Mouse (Mus musculus) kidney, postnatal 10 days (tissue): ENCODE measurements around the gene Ndufs1.

Experiments
- DNase-seq: peaks from one replicate; pipeline ENCODE4 v3.0.0; 2021; ENCODE audit warnings: mixed read lengths

The Ndufs1 gene

DNA sequence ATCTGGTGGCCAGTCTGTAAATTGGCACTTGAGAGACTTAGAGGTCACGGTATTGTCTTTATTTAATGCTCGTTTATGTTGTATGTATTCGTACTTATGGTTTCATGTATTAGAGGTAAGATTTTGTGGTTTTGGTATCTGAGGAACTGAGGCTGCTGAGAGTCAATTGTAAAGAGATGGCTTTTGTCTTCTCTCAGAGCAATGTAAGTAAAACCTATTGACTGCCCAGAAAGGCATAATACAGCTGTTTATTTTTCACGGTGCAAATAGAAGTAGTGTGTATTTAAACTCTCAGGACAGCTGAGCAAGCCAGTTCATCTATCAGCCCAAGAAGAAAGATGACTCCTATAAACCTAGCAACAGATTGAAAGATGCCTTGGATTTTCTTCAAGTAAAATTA lies 61.5 kb downstream of the Ndufs1 start:
- DNase-seq, result no peak

DNA sequence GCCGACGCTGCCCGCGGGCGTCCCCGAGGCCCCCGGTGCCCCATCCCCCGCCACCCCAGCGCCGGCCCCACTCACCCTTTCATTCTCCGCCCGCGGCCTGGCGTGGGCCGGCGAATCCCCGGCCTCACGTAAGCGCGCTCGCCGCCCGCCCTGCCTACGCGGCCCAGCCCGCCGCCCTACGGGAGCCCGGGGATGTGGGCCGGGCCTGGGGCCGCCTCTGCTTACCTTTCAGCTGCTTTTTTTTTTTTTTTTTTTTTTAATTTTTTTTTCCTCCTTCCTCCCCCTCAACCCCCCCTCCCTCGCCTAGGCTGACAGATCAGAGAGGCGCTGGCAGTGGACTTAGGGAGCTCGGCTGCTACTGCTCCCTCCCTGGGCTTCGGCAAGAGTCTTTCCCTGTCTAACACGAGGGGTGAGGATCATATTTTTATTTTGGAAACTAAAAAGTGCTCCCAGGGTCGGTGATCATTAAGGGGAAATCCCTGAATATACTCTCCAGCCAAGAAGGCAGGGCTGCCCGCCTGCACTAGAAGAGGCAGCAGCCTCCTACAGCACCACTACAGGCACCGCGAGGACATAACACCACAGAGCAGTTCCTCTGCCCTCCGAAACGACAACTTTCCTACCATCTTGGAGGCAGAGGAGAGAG lies 62.4 kb downstream of the Ndufs1 start, which contains the start of gene Ino80d:
Gene Ino80d, minus strand, starts transcription at position 532 of the 646 bp plus-strand sequence.
- peak; percentile 85 for DNase-seq

DNA sequence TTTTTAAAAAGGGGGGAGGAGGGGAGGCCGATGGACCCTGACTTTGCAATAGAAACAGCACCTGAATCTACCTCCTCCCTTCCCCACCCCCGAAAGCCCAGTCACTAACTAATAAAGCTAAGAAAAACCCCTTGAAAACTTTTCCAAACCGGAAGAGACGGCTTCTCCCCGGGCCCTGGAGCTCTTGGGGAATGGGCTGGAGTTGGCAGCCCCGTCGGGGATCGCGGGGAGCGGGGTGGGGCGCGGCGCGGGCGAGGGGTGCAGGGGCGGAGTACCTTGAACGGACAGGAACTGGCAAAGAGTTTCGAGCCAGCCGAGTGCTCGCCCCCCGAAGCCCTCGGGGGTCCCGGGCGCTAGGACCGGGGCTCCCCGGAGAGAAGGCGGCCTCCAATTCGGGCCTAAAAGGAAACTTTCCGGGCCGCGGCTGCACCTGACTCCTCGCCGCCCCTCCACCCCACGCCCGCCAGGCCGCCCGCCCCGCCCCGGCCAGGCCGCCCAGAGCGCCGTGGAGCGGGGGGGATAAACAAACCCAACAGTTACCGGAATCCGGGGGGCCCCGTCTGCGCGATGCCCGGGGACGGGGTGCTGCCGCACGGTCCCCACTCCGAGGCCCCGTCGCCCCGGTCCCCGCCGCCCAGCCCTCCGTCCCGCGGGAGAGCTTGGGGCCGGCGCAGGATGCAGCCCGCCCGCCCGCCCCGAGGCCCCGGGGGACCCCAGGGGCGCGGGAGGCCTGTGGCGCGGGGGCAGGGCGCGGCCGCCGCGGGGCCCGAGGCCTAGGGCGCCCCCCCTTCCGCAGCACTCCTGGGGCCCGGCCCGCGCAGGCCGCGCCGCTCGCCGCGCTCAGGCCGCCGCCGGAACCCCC lies 63.1 kb downstream of the Ndufs1 start:
- DNase-seq, result peak; percentile 75

DNA sequence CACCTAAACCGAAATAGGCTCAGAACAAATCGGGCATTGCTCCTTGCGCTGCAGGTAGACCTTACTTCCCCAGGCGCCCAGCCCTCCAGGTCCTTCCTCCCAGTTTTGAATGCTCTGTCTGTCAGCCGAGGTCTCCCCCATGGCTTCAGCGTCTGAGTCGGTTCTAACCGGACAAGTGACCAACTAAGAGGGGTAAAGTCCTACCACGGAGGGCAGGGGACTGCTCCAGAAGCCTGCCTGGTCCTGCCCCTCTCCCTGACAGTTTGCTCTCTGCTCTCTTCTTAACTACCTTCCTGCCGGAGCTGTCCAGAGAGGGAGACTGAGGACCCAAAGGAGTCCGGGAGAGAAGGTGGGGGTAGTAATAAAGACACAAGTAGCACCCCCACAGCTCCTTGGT lies 63.8 kb downstream of the Ndufs1 start:
- peak; percentile 78 for DNase-seq

DNA sequence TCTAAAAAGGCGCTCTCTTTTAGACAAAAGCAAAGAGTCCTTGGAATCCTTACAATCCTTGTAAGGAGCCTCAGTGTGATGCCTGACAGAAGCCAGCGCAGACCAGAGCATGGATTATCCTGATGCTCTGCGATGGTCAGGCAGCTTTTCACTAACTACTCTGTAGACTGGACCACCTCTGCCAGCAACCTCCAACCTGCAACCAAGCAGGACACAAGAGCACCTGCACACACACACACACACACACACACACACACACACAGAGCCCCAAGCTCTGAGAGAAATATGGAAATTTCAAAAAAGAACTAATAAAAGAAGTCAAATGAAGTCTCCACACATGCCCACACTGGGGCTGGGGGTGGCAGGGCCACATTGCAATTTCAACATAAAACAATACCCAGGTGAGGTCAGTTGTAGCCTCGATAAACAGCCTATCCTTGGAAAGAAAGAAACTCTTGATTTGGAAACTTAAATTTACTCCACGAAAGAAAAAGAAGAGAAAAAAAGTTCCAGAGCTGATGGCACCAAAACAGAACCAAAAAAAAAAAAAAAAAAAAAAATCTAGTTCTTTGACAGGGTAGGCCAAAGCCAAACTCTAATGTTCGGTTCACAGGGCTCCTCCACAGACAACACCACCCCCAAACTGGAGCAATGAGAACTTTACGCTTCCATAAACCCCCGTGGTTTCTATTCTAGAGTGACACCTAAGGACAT lies 64.3 kb downstream of the Ndufs1 start:
- no peak for DNase-seq

DNA sequence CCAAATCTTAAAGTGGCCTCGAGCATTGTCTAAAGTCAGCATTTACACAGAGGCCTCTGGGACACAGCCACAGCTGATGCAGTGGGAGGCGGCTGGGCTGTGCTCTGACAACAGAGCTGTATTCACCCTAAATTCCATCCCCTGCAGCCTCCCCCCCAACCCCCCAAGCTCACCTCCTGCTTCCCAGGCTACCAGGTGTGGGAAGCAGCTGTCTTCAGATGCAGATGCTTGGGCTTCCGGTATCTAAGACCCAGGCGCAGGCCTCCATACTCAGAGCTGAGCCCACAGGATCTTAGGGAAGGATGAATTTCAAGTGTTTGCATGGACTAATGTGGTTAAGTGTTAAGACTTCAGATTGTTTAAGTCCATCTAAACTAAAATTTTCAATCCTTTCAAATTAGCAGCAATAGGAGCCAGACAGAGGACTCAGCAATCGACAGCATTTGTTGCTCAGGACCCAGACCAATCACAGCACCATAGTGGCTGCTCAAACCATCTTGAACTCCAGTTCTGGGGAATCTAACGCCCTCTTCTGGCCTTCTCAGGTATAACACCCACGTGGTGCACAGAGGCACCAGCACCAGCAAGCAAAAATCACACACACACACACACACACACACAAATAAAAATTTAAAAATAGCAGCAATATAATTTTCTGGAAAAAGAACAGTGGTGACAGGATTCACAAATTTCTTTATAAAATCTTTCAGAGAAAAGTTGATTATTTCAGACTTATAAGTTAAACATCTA lies 65.9 kb downstream of the Ndufs1 start:
- peak; percentile 57 for DNase-seq

DNA sequence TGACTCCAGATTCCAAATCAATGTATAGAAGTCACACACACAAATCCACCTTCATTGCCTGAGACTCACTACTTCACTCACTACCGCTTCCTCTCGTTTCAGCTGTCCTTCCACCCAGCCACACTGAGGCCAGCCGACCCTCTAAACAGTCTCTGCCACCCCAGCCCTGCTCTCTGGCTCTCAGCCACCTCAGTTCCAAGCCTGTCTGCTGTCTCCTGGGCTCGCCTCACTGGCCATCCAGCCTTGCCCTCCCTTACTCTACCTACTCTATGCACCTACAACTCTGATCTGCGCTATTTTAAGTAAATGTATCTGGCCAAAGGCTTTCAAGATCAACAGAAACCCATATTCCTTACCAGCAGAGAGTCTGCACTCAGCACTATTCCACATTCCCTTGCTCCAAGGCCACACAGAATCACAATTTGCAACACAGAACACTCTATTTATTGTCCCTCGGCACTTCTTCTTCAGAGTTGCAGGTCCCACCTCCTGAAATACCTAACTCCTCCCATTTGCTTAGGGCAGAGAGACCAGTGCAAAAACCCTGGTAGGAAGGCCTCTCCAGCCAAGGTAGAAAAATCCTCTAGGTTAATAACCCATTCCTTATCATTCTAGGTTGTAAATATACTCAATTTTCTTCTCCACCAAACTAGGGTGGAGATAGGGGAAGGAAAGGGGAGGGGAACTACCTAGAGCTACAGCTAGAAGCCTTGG lies 68.9 kb downstream of the Ndufs1 start:
- peak; percentile 36 for DNase-seq

DNA sequence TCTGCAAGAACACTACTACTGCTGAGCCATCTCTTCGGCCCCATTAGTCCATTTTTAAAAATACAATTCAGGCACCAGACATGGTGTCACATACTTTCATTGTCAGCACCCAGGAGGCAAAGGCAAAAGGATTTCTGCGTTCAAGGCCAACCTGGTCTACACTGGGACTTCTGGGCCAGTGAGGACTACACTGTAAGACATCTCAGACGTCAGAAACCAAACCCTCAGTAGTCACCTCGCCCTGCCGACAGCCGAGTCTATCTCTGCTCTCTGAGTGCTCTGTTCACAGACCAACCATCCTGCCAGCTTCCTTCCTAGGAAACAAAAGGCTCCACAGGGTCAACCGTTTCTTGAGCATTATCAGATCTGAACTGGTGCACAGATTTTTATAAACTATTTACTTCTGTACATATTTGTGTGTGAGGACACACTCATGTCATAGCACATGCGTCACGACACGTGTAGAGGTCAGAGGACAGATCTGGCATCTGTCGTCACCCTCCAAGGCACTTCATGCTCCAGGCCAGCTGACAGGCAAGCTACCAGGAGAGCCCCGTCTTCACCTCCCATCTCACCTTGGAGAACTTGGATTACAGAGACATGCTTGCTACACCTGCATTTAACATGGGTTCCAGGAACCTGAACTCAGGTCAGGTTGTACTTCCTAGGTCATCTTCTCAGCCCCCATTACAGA lies 73.7 kb downstream of the Ndufs1 start:
- no peak for DNase-seq

DNA sequence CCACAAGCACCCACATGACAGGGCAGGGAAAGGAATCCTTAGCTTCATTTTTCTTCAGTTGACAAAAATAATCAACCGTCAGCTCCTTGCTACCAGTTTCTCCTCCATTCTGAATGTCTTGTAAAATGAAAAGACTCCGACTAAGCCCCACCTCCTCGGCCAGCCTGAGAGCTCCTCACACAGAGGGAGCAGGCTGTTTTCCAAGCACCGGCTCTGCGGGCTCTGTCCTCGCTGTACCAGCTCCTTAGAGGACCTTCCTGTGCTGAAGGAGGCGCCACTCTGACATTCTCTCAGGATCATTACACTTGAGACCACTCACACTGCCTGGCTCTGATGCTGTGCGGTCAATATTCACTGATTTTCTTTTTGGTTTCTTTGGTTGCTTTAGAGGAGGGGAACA lies 76.4 kb downstream of the Ndufs1 start:
- no peak for DNase-seq

DNA sequence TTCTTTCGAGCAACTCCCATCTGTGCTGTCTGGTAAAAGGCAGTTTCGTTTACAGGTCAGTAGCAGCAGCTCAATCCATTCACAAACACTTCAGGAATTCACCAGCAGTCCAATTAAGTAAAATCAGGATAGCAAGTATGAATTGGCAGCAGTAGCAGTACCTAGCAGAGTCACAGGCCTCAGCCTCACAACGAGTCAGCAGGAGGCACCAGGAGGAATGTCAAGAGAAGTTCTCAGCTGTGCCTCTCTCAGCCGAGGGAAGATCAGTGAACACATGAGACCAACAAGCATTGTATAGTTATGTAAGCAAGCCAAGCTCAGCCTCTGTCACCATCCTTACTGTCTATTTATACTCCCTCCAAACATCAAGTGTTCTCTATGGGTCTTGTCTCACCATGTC lies 77.8 kb downstream of the Ndufs1 start:
- DNase-seq, result no peak

DNA sequence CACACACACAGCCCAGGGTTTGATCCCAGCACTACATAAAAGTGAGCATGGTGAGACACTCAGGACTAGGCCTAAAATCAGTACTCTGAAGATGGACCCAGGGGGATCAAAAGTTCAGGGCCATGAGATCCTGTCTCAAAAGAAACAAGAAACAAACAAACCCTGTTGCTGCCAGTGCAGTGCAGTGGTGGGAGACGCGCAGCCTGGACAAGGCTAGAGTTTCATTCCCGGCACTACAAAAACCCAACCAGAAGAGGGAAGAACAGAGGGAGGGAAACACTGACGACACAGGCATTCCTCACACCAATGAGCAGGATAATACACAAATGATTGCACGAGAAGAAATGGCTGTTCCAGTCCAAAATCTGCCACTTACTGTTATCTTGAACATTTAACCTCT lies 80.6 kb downstream of the Ndufs1 start:
- no peak for DNase-seq
